9 mouse cellular contexts compared by ENCODE assay signal in the genomic region with DNA sequence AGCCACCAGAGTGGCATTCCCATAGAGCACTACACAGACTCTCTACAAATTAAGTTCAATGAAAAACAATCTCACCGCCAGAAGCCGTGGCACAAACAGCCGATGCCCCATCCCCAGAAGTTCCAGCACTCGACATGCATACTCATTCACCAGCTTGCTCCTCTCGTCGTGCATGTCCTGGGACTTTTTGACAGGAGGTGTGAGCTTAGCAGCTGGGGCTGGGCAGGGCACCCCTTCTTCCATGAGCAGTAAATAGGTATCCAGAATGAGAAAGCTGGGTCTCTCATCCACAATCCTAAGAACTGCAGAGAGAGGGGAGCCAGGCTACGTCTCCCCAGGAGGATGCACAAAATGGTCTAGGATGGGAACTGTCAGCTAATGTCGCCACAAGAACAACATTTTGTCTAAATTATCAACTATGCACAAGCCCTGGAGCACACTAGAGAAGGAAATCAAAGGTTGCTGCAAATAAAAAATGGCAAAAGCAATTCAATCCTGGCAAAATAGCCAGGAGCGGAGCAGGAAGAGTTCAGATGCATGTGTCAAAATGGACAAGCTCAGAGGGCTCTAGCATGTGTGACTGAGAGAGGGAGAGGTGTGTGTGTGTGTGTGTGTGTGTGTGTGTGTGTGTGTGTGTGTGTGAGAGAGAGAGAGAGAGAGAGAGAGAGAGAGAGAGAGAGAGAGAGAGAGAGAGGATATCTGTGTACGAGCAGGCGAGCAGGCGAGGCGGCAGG.
DNase-seq lines count a peak whose midpoint lies in the region; ATAC-seq and TF ChIP-seq lines count a peak whose summit lies in the region.
"Had no signal": no experiment of that assay in that cellular context is flagged by ENCODE, and none has a peak within 500 bp of the region (broad histone marks: within the 10 kb centered on the region; RNA-seq: fewer than 3 reads in every experiment).

No protein-coding gene starts in this region.

- WGBS in heart, embryonic 15.5 days = 25% methylated on average over 13 of the region's 13 CpGs
- WGBS in forebrain, embryonic 13.5 days = 13% methylated on average over 13 of the region's 13 CpGs
- 32% methylated on average over 10 of the region's 13 CpGs for WGBS in limb, embryonic 10.5 days
- WGBS in olfactory bulb, adult 2 months = 11% methylated on average over 13 of the region's 13 CpGs

- no peak for ATAC-seq in heart, embryonic 15.5 days (replicated peaks; ENCODE audit: insufficient number of reproducible peaks, insufficient read depth, low FRiP score, low read depth)
- peak; percentile 61 for ATAC-seq in forebrain, embryonic 13.5 days

- no peaks in the 10 kb centered on the region for H3K36me3 ChIP-seq in heart, embryonic 15.5 days
- H3K36me3 ChIP-seq in forebrain, embryonic 13.5 days (ENCODE audit: poor library complexity, severe bottlenecking) = no peaks in the 10 kb centered on the region
- no peaks in the 10 kb centered on the region for H3K36me3 ChIP-seq in limb, embryonic 10.5 days

- H3K4me2 ChIP-seq in heart, embryonic 15.5 days = peak overlapping the region; percentile 66
- peak overlapping the region; percentile 64 for H3K4me2 ChIP-seq in forebrain, embryonic 13.5 days

- no peak for TF ChIP-seq POLR2A in olfactory bulb, adult 2 months (IDR thresholded peaks at IDR 0.05; ENCODE audit: insufficient read depth, low read depth, low read length)

- no peak for TF ChIP-seq CTCF in olfactory bulb, adult 2 months (IDR thresholded peaks at IDR 0.05; ENCODE audit: insufficient read depth, low read depth, low read length)

- no peaks in the 10 kb centered on the region for H3K27me3 ChIP-seq in heart, embryonic 15.5 days
- H3K27me3 ChIP-seq in forebrain, embryonic 13.5 days = no peaks in the 10 kb centered on the region
- no peaks in the 10 kb centered on the region for H3K27me3 ChIP-seq in limb, embryonic 10.5 days (ENCODE audit: low read depth, poor library complexity, severe bottlenecking)
- H3K27me3 ChIP-seq: CH12.LX had no signal

- H3K4me3 ChIP-seq in heart, embryonic 15.5 days = peak overlapping the region; percentile 51
- H3K4me3 ChIP-seq in brown adipose tissue, adult 24 weeks (ENCODE audit: insufficient read depth, low read depth, low read length) = peak overlapping the region; percentile 48
- peak overlapping the region; percentile 43 for H3K4me3 ChIP-seq in forebrain, embryonic 13.5 days
- H3K4me3 ChIP-seq in limb, embryonic 10.5 days = peak overlapping the region; percentile 52
- peak overlapping the region; percentile 59 for H3K4me3 ChIP-seq in olfactory bulb, adult 2 months (ENCODE audit: insufficient read depth, low read depth, low read length)

- peak overlapping the region; percentile 55 for H3K9ac ChIP-seq in heart, embryonic 15.5 days
- peak overlapping the region; percentile 70 for H3K9ac ChIP-seq in forebrain, embryonic 13.5 days

- no peaks in the 10 kb centered on the region for H3K9me3 ChIP-seq in heart, embryonic 15.5 days (replicated peaks)
- H3K9me3 ChIP-seq in forebrain, embryonic 13.5 days (replicated peaks) = no peaks in the 10 kb centered on the region
- H3K9me3 ChIP-seq in limb, embryonic 10.5 days (replicated peaks) = no peaks in the 10 kb centered on the region

- peak overlapping the region; percentile 71 for H3K27ac ChIP-seq in heart, embryonic 15.5 days
- H3K27ac ChIP-seq in brown adipose tissue, adult 24 weeks (replicated peaks; ENCODE audit: low read depth, low read length) = no peak overlapping the region
- H3K27ac ChIP-seq in forebrain, embryonic 13.5 days = peak overlapping the region; percentile 88
- no peak overlapping the region; the same call in 1 of the 2 replicates for H3K27ac ChIP-seq in limb, embryonic 10.5 days
- H3K27ac ChIP-seq in olfactory bulb, adult 2 months (ENCODE audit: insufficient read depth, low read depth, low read length) = peak overlapping the region; percentile 86

- H3K4me1 ChIP-seq in heart, embryonic 15.5 days (replicated peaks) = peaks cover 14% of the 10 kb centered on the region
- H3K4me1 ChIP-seq in brown adipose tissue, adult 24 weeks (ENCODE audit: control insufficient read depth, insufficient read depth, insufficient read length, low read length) = no peaks in the 10 kb centered on the region
- H3K4me1 ChIP-seq in forebrain, embryonic 13.5 days = peaks cover 17% of the 10 kb centered on the region; the same call in 1 of the 2 replicates
- H3K4me1 ChIP-seq in limb, embryonic 10.5 days = peaks cover 17% of the 10 kb centered on the region
- H3K4me1 ChIP-seq in olfactory bulb, adult 2 months (ENCODE audit: control insufficient read depth, insufficient read depth, low read length) = no peaks in the 10 kb centered on the region

- no peak for DNase-seq in heart, postnatal 25 days (ENCODE audit: low spot score)
- no peak for DNase-seq in limb, embryonic 10.5 days (ENCODE audit: low spot score)
- DNase-seq in adrenal gland, postnatal 14 days = no peak
- no peak for DNase-seq in spleen, postnatal 10 days (ENCODE audit: low spot score in 2 of 2)

- intact Hi-C loops in heart, postnatal 25 days (cut with DNase I) = no loop called here

Comparison
In these comparisons a context has a peak if more than half of its experiments do, and no peak if none do; other contexts are left out.
1. H3K27ac ChIP-seq: peak in heart, embryonic 15.5 days (single experiment), forebrain, embryonic 13.5 days (single experiment) and olfactory bulb, adult 2 months (single experiment); none in brown adipose tissue, adult 24 weeks (single experiment) and limb, embryonic 10.5 days (single experiment).
2. Peak in every context shown above with its lines, with median percentiles within 50 percentile points of each other: H3K4me3 ChIP-seq.